Mouse (Mus musculus): ENCODE measurements around the gene Ncam2. TPM values are rescaled to one million over a fixed set of nuclear protein-coding genes. Genes with fewer than 3 reads are reported as not detected.

Gene Ncam2
- polyA plus RNA-seq, 1 experiment from 2014 or later: not detected

DNA sequence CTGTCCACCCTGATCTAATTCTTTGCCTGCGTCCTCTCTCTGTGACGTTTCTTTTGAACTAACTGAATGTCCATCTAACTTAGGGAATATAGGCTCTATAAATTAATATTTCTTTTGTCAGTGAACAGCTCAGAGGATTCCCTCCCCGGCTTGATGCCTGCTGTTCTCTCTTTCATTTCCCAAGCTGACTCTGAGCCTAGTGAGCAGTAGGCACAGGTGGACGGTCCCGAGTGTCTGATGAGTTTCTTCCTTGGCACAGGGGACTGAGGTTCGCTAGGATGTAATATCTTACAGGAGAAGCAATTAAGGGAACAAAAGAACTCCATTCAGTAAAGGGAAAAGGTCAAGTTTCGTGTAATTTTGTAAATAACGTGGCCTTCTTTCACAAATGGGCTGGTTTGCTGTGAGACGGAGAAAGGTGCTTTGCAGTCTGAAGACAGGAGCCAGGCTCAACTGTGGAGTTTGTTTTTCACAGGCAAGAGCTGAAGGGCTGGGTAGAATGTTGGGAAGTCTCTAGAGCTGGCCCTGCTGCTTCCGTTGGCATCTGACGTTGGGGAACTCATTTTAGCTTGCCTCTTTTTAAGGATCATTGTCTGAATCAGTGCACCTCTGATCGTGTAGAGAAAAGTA, 4.0 kb downstream of the Ncam2 start:
- DNase-seq (ENCODE audit: low read depth, low spot score) (no peak), ATAC-seq (no peak)
- peaks cover 15% of the 10 kb centered on the region for H3K27me3 ChIP-seq
- in situ Hi-C loops (cut with MboI; ENCODE audit: low pct_unique_long_range_greater_than_20kb): no loop called here
- CTCF ChIA-PET: no interaction called here
- POLR2A ChIA-PET: no interaction called here
- TF ChIP-seq CTCF (IDR thresholded peaks at IDR 0.05): no peak

DNA sequence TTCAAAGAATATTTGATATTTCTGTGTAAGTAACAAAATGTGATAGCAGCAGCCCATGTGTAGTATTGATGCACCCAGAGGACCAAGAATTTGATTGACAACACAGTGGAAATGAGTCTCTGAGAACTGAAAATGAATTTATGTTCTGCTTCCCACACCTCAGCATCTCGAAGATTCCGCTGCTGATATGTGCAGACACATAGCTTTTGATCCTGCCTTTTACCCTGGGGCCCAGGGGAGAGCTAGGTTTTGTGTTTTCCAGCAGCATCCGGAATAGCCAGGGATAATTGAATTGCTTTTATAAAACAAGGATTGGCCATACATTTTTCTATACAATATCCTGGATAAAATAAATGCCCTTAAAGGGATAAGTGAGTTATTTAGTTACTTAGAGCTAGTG, 20.7 kb downstream of the Ncam2 start:
- CTCF ChIA-PET: no interaction called here
- in situ Hi-C loops (cut with MboI; ENCODE audit: low pct_unique_long_range_greater_than_20kb): no loop called here
- POLR2A ChIA-PET: no interaction called here
- no peaks in the 10 kb centered on the region for H3K27me3 ChIP-seq
- no peak for TF ChIP-seq CTCF (IDR thresholded peaks at IDR 0.05)
- no peak for DNase-seq (ENCODE audit: low read depth, low spot score)
- no peak for ATAC-seq

- ChIA-PET POLR2A (no interaction called here), CTCF (no interaction called here)
- no peak for ATAC-seq
- H3K27me3 ChIP-seq: no peaks in the 10 kb centered on the region
- no peak for TF ChIP-seq CTCF (IDR thresholded peaks at IDR 0.05)
- in situ Hi-C loops (cut with MboI; ENCODE audit: low pct_unique_long_range_greater_than_20kb): no loop called here
- no peak for DNase-seq (ENCODE audit: low read depth, low spot score)
Observed at GRCm38 (mm10) chr16:81223841-81224240, 23.3 kb downstream of the Ncam2 start.

DNA sequence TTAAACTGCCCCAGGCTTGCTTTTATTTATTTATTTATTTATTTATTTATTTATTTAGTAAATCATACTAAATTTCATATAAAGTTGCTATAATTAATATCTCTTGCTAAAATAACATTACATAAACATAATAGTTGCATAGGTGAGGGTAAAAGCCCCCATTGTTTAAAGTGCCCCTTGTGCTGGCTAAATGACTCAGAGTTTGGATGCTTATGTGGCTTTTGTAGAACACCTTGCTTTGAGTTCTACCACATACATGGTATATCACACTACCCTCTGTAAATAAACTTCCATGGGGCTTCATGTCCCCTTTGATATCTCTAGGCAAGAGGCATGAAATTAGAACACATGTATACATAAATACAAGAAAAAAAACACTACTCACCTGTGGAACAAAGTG, 23.8 kb downstream of the Ncam2 start:
- DNase-seq (ENCODE audit: low read depth, low spot score): no peak
- in situ Hi-C loops (cut with MboI; ENCODE audit: low pct_unique_long_range_greater_than_20kb): no loop called here
- ChIA-PET CTCF (no interaction called here), POLR2A (no interaction called here)
- no peaks in the 10 kb centered on the region for H3K27me3 ChIP-seq
- TF ChIP-seq CTCF (IDR thresholded peaks at IDR 0.05): no peak
- no peak for ATAC-seq

- ATAC-seq: no peak
- DNase-seq (ENCODE audit: low read depth, low spot score): no peak
- ChIA-PET CTCF (no interaction called here), POLR2A (no interaction called here)
- no peaks in the 10 kb centered on the region for H3K27me3 ChIP-seq
- no peak for TF ChIP-seq CTCF (IDR thresholded peaks at IDR 0.05)
- in situ Hi-C loops (cut with MboI; ENCODE audit: low pct_unique_long_range_greater_than_20kb): no loop called here
Observed at GRCm38 (mm10) chr16:81254875-81255274, 54.4 kb downstream of the Ncam2 start.

GRCm38 (mm10) chr16:81260429-81260828, 59.9 kb downstream of the Ncam2 start:
- peaks cover 6% of the 10 kb centered on the region for H3K27me3 ChIP-seq
- ChIA-PET CTCF (interaction anchor here (1.2 kb wide), 1 partner anchor 10 kb away, joined by 3 read pairs; no protein-coding TSS in a partner anchor), POLR2A (no interaction called here)
- no peak for TF ChIP-seq CTCF (IDR thresholded peaks at IDR 0.05)
- ATAC-seq (no peak), DNase-seq (ENCODE audit: low read depth, low spot score) (no peak)
- in situ Hi-C loops (cut with MboI; ENCODE audit: low pct_unique_long_range_greater_than_20kb): no loop called here

DNA sequence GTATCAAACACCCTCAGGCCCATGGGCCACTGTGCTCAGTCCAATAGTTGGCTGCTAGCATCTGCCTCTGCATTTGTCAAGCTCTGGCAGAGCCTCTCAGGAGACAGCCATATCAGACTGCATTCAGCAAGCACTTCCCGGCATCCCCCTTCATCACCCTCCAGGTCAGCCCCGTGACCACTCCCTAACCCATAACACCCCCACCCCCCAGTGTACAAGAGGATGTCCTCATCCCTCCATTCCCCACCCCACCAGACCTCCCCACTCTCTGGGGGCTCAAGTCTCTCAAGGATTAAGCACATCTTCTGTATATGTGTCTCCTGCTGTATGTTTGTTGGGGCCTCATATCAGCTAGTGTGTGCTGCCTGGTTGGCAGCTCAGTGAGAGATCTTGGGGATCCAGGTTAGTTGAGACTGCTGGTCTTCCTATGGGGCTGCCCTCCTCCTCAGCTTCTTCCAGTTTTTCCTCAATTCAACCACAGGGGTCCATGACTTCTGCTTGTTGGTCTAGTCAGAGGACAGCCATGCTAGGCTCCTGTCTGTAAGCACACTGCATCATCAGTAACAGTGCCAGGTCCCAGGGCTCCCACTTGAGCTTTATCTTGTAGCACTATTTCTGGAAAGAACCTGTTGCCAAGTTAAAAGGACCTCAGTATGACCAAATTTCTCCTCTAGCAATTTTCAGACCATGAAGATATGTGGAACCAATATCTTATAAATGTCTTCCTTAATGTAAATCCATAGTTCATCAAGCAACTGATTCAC, 73.3 kb downstream of the Ncam2 start:
- no peaks in the 10 kb centered on the region for H3K27me3 ChIP-seq
- CTCF ChIA-PET: interaction anchor here (1.3 to 1.5 kb wide), 2 partner anchors 9 to 10 kb away, joined by 3 read pairs; no protein-coding TSS in a partner anchor
- no peak for TF ChIP-seq CTCF (IDR thresholded peaks at IDR 0.05)
- in situ Hi-C loops (cut with MboI; ENCODE audit: low pct_unique_long_range_greater_than_20kb): no loop called here
- DNase-seq (ENCODE audit: low read depth, low spot score) (no peak), ATAC-seq (no peak)
- POLR2A ChIA-PET: no interaction called here

DNA sequence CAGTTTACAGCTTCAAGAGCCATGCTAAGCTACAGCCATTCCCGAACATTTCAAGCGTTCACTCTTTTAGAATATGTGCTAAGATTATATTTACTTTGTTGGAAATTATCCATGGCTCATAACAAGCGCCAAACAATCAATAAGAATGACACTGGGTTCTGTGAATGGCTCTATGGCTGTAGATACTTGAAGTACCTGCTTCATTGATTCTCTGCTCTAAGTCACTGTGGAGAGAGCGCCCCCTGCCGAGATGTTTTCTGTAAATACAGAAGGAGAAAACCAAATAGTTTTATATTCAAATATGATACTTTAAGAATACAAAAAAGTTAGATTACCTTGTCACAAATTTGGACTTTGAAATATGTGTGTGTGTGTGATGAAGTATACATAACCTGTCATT, 83.7 kb downstream of the Ncam2 start:
- in situ Hi-C loops (cut with MboI; ENCODE audit: low pct_unique_long_range_greater_than_20kb): no loop called here
- TF ChIP-seq CTCF (IDR thresholded peaks at IDR 0.05): peak; percentile 16
- ATAC-seq (no peak), DNase-seq (ENCODE audit: low read depth, low spot score) (no peak)
- CTCF ChIA-PET: no interaction called here
- H3K27me3 ChIP-seq: peaks cover 4% of the 10 kb centered on the region
- POLR2A ChIA-PET: no interaction called here

GRCm38 (mm10) chr16:81284859-81285837, 84.7 kb downstream of the Ncam2 start:
- ChIA-PET CTCF (interaction anchor here (1.1 kb wide), 1 partner anchor 16 kb away, joined by 3 read pairs; no protein-coding TSS in a partner anchor), POLR2A (no interaction called here)
- no peak for ATAC-seq
- no peak for TF ChIP-seq CTCF (IDR thresholded peaks at IDR 0.05)
- DNase-seq (ENCODE audit: low read depth, low spot score): no peak
- no peaks in the 10 kb centered on the region for H3K27me3 ChIP-seq
- in situ Hi-C loops (cut with MboI; ENCODE audit: low pct_unique_long_range_greater_than_20kb): no loop called here

DNA sequence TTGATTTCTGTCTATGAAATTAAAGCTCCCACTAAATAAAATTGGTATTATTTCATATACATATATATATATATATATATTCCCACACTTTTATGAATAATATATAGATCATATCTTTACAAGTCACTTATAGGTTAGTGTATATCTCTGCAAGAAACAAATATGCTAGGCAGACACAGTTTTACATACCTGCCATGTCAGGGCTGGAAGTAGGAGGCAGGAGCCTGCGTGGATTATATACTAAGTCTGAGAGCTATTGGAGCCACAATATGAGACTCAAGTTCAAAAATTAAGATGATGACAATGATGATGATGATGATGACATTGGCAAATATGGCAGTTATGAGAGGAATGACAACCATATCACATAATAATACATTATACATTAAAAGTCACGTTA, 85.4 kb downstream of the Ncam2 start:
- no peak for ATAC-seq
- in situ Hi-C loops (cut with MboI; ENCODE audit: low pct_unique_long_range_greater_than_20kb): no loop called here
- CTCF ChIA-PET: interaction anchor here (1.1 to 1.3 kb wide), 2 partner anchors 9 to 16 kb away, joined by 3 to 4 read pairs; no protein-coding TSS in a partner anchor
- no peak for TF ChIP-seq CTCF (IDR thresholded peaks at IDR 0.05)
- DNase-seq (ENCODE audit: low read depth, low spot score): no peak
- POLR2A ChIA-PET: no interaction called here
- H3K27me3 ChIP-seq: no peaks in the 10 kb centered on the region

All from Patski (cell line).